Mouse (Mus musculus) layer of hippocampus, postnatal 14 days (tissue): Measurements from ENCODE around the gene Pitpnc1. TPM values are rescaled to one million over a fixed set of nuclear protein-coding genes. Genes with fewer than 3 reads are reported as not detected.

Experiments
- DNase-seq, 2 experiments: peaks; one replicate each; pipeline ENCODE4 v3.0.0; 2021 to 2022; ENCODE audit warnings: low spot score in 2 of 2, mixed read lengths in 1 of 2
- total RNA-seq, 2 experiments: library from RNA; stranded (reverse); gene quantifications; 2 replicates each; pipeline ENCODE4 v1.2.3; 2021

Gene Pitpnc1
- total RNA-seq, 2 experiments from 2014 or later = 50.5 to 72.8 TPM

- no peak for DNase-seq
These were observed 135.5 kb downstream of the Pitpnc1 start for GRCm38 (mm10) chr11:107334849-107335484.

- no peak for DNase-seq
These were observed 137.6 kb downstream of the Pitpnc1 start for GRCm38 (mm10) chr11:107332905-107333304.

DNA sequence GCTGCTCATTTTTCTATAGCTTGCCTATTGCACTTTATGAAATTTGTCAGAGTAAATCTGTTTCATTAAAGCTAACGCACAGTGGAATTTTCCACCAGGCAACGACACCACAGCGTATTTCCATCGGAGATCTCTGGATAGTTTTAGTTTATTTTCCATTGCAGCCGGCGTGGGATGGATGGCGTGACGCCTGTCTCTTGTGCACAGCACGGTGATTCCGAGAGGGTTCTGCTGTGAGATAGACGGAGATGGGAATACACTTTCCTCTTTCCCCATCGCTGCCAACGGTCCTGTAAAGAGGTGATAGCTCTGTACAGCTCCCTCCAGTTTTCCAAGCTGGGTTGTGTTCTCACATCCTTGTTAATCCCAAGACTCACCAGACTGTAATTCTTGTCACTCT, 138.2 kb downstream of the Pitpnc1 start:
- peak in 1 of 2 experiments; percentile 40 for DNase-seq

- DNase-seq = peak in 1 of 2 experiments; percentile 80
These were observed 139.1 kb downstream of the Pitpnc1 start for GRCm38 (mm10) chr11:107331425-107331824.

- DNase-seq = no peak
These were observed 143.2 kb downstream of the Pitpnc1 start for GRCm38 (mm10) chr11:107327326-107327725.

DNA sequence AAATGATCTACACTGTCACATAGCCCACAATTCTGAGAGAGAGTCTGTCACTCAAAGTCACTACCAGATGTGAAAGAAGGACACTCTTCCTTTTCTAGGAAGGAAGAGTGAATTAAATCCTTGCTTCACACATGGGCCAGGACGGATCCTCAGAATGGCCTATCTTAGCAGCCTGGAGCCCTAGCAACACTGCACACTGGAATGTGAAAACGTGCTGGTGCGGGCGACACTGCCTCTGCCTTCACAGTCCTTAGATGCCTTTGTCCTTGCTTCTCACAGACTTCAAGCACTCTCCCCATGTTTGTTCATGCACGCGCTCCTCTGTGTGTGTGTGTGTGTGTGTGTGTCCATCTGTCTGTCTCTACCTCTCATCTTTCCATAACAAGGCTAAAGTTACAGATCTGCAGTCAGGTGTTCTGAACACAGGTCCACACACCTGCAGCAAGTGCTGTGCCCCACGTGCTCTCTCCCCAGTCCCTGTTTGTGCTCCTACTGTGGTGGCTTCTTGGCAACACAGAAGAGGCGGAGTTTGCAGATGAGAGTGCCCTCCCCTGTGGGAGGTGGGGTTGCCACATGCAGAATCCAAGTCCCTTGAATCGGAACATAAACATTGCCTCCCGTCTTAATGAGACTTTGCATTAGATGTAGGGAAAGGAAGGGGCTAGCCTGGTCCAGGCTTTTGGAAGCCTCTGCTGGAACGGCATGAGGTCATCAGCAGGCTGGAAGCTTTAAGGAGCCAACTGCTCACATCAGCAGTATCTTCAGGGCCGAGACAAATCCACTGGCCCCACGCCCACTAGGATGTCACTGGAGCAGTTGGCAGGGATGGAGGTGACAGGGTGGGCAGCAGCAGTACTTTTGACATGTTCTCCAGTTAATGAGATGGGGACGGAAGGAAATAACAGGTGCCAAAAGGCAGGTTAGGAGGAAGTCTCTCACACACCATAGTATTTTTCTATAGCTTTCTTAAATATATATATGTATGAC, 144.5 kb downstream of the Pitpnc1 start:
- DNase-seq = no peak

DNA sequence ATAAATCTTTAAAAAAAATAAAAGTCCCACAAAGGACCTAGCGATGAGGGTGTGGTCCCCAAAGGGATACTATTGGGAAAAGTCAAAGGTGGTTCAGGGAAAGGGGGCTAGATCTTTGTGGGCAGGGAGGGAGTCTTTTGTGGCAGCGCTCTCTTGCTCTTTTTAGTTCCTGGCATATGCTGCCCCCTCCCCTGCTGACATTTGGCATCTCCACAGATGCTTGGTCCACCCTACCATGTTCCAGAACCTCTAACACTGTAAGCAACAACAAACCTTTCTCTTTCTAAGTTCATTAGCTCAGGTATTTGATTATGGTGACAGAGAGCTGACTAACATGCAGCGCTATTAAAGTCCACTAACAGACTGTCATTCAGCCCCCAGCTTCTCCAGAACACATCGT, 145.3 kb downstream of the Pitpnc1 start:
- DNase-seq = no peak

GRCm38 (mm10) chr11:107323173-107323572, 147.3 kb downstream of the Pitpnc1 start:
- no peak for DNase-seq

- no peak for DNase-seq
These were observed 148.3 kb downstream of the Pitpnc1 start for GRCm38 (mm10) chr11:107322226-107322625.

- DNase-seq = no peak
These were observed 148.7 kb downstream of the Pitpnc1 start for GRCm38 (mm10) chr11:107321819-107322218.

- DNase-seq = no peak
These were observed 150.6 kb downstream of the Pitpnc1 start for GRCm38 (mm10) chr11:107319861-107320260.

GRCm38 (mm10) chr11:107317653-107318281, 152.7 kb downstream of the Pitpnc1 start:
- DNase-seq = no peak

- no peak for DNase-seq
These were observed 155.0 kb downstream of the Pitpnc1 start for GRCm38 (mm10) chr11:107315475-107315874.

- no peak for DNase-seq
These were observed 160.0 kb downstream of the Pitpnc1 start for GRCm38 (mm10) chr11:107310338-107311121.

GRCm38 (mm10) chr11:107306170-107306569, 164.3 kb downstream of the Pitpnc1 start:
- no peak for DNase-seq

- DNase-seq = no peak
These were observed 168.4 kb downstream of the Pitpnc1 start for GRCm38 (mm10) chr11:107302141-107302540.

- DNase-seq = no peak
These were observed 170.3 kb downstream of the Pitpnc1 start for GRCm38 (mm10) chr11:107300235-107300634.

GRCm38 (mm10) chr11:107299511-107300120, 170.9 kb downstream of the Pitpnc1 start:
- no peak for DNase-seq

- no peak for DNase-seq
These were observed 174.3 kb downstream of the Pitpnc1 start for GRCm38 (mm10) chr11:107296176-107296575.

GRCm38 (mm10) chr11:107292036-107292435, 178.5 kb downstream of the Pitpnc1 start:
- no peak for DNase-seq
